Mouse (Mus musculus) embryonic facial prominence, embryonic 11.5 days (tissue): ENCODE measurements around the gene Mbtd1. TPM values are rescaled to one million over a fixed set of nuclear protein-coding genes. Genes with fewer than 3 reads are reported as not detected.

Experiments
- ATAC-seq: fragments of 200-750 bp; cut with Nextera tagmentation; replicated peaks from 2 replicates; pipeline ENCODE4 v1.8.0; 2017; ENCODE audit warnings: low read depth; ENCODE audit not compliant: insufficient number of reproducible peaks, low FRiP score, low TSS enrichment
- DNase-seq: peaks from one replicate; pipeline ENCODE4 v3.0.0-alpha.2; 2015; ENCODE audit warnings: low spot score
- H3K27ac ChIP-seq: fragments of 300-500 bp; sonication (generic); replicated peaks from 2 replicates; pipeline ENCODE4 v1.5.1; 2014; ENCODE audit warnings: mild to moderate bottlenecking, low read depth, low read length, control low read depth
- H3K27me3 ChIP-seq: fragments of 300-500 bp; sonication (generic); 2 replicates; pipeline ENCODE4 v1.6.1; 2014; ENCODE audit warnings: mild to moderate bottlenecking, low read length, moderate library complexity, mixed read lengths; ENCODE audit not compliant: control insufficient read depth, insufficient read depth
- H3K36me3 ChIP-seq: fragments of 300-500 bp; sonication (generic); replicated peaks from 2 replicates; pipeline ENCODE4 v1.6.1; 2014; ENCODE audit warnings: low read depth, mild to moderate bottlenecking, low read length, moderate library complexity, mixed read lengths; ENCODE audit not compliant: control insufficient read depth, insufficient read depth
- H3K4me1 ChIP-seq: fragments of 300-500 bp; sonication (generic); 2 replicates; pipeline ENCODE4 v1.6.1; 2014; ENCODE audit warnings: low read length, mixed read lengths; ENCODE audit not compliant: control insufficient read depth, insufficient read depth
- H3K4me2 ChIP-seq: fragments of 300-500 bp; sonication (generic); 2 replicates; pipeline ENCODE4 v1.6.1; 2014; ENCODE audit warnings: low read depth, mild to moderate bottlenecking, control low read depth, low read length, moderate library complexity
- H3K4me3 ChIP-seq: fragments of 300-500 bp; sonication (generic); 2 replicates; pipeline ENCODE4 v1.5.1; 2014; ENCODE audit warnings: low read depth, low read length, control low read depth
- H3K9ac ChIP-seq: fragments of 300-500 bp; sonication (generic); replicated peaks from 2 replicates; pipeline ENCODE4 v1.6.1; 2014; ENCODE audit warnings: mild to moderate bottlenecking, control low read depth, low read length
- H3K9me3 ChIP-seq: fragments of 300-500 bp; sonication (generic); replicated peaks from 2 replicates; pipeline ENCODE4 v1.6.1; 2016; ENCODE audit warnings: mild to moderate bottlenecking, low read length, inconsistent platforms, mixed read lengths; ENCODE audit not compliant: control insufficient read depth
- WGBS: fragments of 180-500 bp; shearing (Covaris S2); extraction: QIAGEN DNeasy Blood & Tissue Kit; methylation state at CpG from one replicate; pipeline ENCODE4 v1.1.7; 2014; 5-methylcytosine and 5-hydroxymethylcytosine counted together
- polyA plus RNA-seq: library from polyadenylated mRNA; unstranded; fragments of >200 nt; fragmentation: Nextera tagmentation; extraction: Ambion mirVana; gene quantifications from 2 replicates; pipeline ENCODE4 v1.2.1, GENCODE M21; 2014

Gene Mbtd1
- polyA plus RNA-seq, 1 experiment from 2014 or later: 31.3 TPM

GRCm38 (mm10) chr11:93995720-93996305 lies 110.2 kb downstream of the Mbtd1 start, which contains the start of gene Spag9:
TSS of gene Spag9 (plus strand) at chr11:93996091.
- Histone ChIP-seq H3K4me1 (peaks cover 4% of the 10 kb centered on the region; the same call in 1 of the 2 replicates), H3K27me3 (no peaks in the 10 kb centered on the region), H3K9ac (peak within 1 kb of the TSS; percentile 88), H3K4me3 (peak within 1 kb of the TSS; percentile 98), H3K9me3 (no peaks in the 10 kb centered on the region), H3K27ac (peak within 1 kb of the TSS; percentile 80), H3K4me2 (peak within 1 kb of the TSS; percentile 87), H3K36me3 (no peaks in the 10 kb centered on the region)
- ATAC-seq: peak; percentile 90
- WGBS: 0% methylated on average over 51 of the region's 70 CpGs
- peak; percentile 96 for DNase-seq

Other genes with a start within 250 kb of the Mbtd1 start
- 49.2 and 53.0 TPM in 2 replicates for gene Utp18, start 86 bp upstream of the Mbtd1 start, polyA plus RNA-seq
- gene Nme2, start 70.4 kb downstream of the Mbtd1 start, polyA plus RNA-seq: 230 and 250 TPM in 2 replicates
- 425 and 429 TPM in 2 replicates for gene Gm20390, start 82.4 kb downstream of the Mbtd1 start, polyA plus RNA-seq
- 188 and 218 TPM in 2 replicates for gene Nme1, start 82.7 kb downstream of the Mbtd1 start, polyA plus RNA-seq
- 42.4 and 42.9 TPM in 2 replicates for gene Spag9, start 110.2 kb downstream of the Mbtd1 start, polyA plus RNA-seq